Mouse (Mus musculus): ENCODE measurements around the gene Hspa5. TPM values are rescaled to one million over a fixed set of nuclear protein-coding genes. Genes with fewer than 3 reads are reported as not detected.
A peak's percentile ranks its signal among the peaks of the same experiment; 100 is the strongest.
"Not testable (repeated sequence)": the region's sequence is repeated elsewhere in the genome, so short reads cannot be mapped to it uniquely, and the experiment has no call there.

Gene Hspa5
- total RNA-seq, 4 experiments from 2014 or later, result 149 to 179 (median 165) TPM

- DNase-seq (ENCODE audit: low spot score in 2 of 2), result no peak
Measured at GRCm38 (mm10) chr2:34805364-34805950, 33.7 kb downstream of the Hspa5 start.

DNA sequence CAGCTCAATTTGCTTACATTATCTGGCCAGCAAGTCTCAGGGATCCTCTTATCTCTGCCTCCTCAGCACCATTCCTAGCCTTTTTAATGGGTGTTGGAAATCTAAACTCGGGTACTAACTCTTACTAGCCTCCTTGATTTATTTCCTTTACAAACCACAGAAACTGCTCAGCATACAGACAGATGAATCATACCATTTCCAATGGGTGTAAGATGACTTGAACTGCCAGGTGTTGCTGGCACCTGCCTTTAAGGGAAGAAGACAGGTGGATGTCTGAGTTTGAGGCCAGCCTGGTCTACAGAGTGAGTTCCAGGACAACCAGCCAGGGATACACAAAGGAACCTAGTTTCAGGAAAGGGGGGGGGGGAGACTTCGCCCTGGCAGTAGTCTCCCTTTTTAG, 36.3 kb downstream of the Hspa5 start:
- no peak for DNase-seq (ENCODE audit: low spot score in 2 of 2)

GRCm38 (mm10) chr2:34809568-34809967, 37.8 kb downstream of the Hspa5 start:
- no peak for DNase-seq (ENCODE audit: low spot score in 2 of 2)

- DNase-seq (ENCODE audit: low spot score in 2 of 2), result no peak
Measured at GRCm38 (mm10) chr2:34810775-34811174, 39.0 kb downstream of the Hspa5 start.

DNA sequence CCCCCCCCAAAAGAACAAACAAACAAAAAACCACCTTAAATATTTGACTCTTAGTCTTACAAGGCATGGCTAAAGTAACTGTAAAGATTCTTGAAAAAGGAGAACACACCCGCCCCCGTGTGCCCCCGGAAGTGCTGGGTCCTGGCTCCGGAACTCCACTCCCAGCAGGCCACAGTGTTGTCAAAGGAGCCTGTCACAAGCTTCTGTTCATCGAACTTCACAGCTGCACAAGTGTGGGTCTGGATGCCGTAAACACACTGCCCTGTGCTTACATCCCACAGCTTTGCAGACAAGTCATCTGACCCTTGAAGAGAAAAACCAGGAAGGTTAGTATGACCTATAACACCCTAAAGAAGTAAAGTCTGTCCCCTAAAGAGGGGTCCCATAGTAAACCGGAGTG, 40.9 kb downstream of the Hspa5 start:
- no peak for DNase-seq (ENCODE audit: low spot score in 2 of 2)

GRCm38 (mm10) chr2:34815893-34816292, 44.1 kb downstream of the Hspa5 start:
- not testable (repeated sequence) for DNase-seq (ENCODE audit: low spot score in 2 of 2)

GRCm38 (mm10) chr2:34818492-34818891, 46.7 kb downstream of the Hspa5 start:
- no peak for DNase-seq (ENCODE audit: low spot score in 2 of 2)

GRCm38 (mm10) chr2:34825827-34826459, 54.2 kb downstream of the Hspa5 start, which contains the start of gene Fbxw2:
Gene Fbxw2 (minus strand): TSS chr2:34826311.
- DNase-seq (ENCODE audit: low spot score in 2 of 2), result peak; percentile 74 to 79

- DNase-seq (ENCODE audit: low spot score in 2 of 2), result no peak
Measured at GRCm38 (mm10) chr2:34826460-34827231, 54.9 kb downstream of the Hspa5 start.

Other genes with a start within 250 kb of the Hspa5 start
- gene Gapvd1, start 16.7 kb upstream of the Hspa5 start, total RNA-seq (2022), result 10 to 100 TPM; 34.1 to 36.4 (median 35.4) TPM
- 10 to 100 TPM in 3 of 4 experiments, 1 to 10 TPM in 1; 7.4 to 13.1 (median 11.4) TPM for gene Rabepk, start 27.9 kb downstream of the Hspa5 start, total RNA-seq (2022)
- gene Fbxw2, start 54.3 kb downstream of the Hspa5 start, total RNA-seq (2022), result 10 to 100 TPM; 53.0 to 58.9 (median 56.3) TPM
- under 1 TPM in 3 of 4 experiments, not detected in 1; 0.15 to 0.19 (median 0.18) TPM for gene Gm34653, start 61.0 kb downstream of the Hspa5 start, total RNA-seq (2022)
- under 1 TPM; 0.20 to 0.31 (median 0.22) TPM for gene Cutal, start 102.4 kb downstream of the Hspa5 start, total RNA-seq (2022)
- 10 to 100 TPM; 11.0 to 18.6 (median 15.5) TPM for gene Psmd5, start 103.0 kb downstream of the Hspa5 start, total RNA-seq (2022)
- gene Phf19, start 142.1 kb downstream of the Hspa5 start, total RNA-seq (2022), result 1 to 10 TPM in 1 of 4 experiments, under 1 TPM in 3; 0.29 to 1.1 (median 0.46) TPM
- 1 to 10 TPM in 1 of 4 experiments, under 1 TPM in 2, not detected in 1; 0.27 to 1.4 (median 0.58) TPM for gene Traf1, start 189.8 kb downstream of the Hspa5 start, total RNA-seq (2022)

All from gastrocnemius, adult 8-10 months (tissue).